Mouse (Mus musculus) forebrain, embryonic 16.5 days (tissue): ENCODE measurements around the gene Klhl22. TPM values are rescaled to one million over a fixed set of nuclear protein-coding genes. Genes with fewer than 3 reads are reported as not detected.

Source experiments
- ATAC-seq: fragments of 200-750 bp; cut with Nextera tagmentation; 2 replicates; pipeline ENCODE4 v1.8.0; 2017; ENCODE audit warnings: mild to moderate bottlenecking, moderate library complexity
- H3K27ac ChIP-seq: fragments of 300-500 bp; sonication (generic); 2 replicates; pipeline ENCODE4 v1.5.1; 2014; ENCODE audit warnings: low read length, control low read depth
- H3K27me3 ChIP-seq: fragments of 300-500 bp; sonication (generic); replicated peaks from 2 replicates; pipeline ENCODE4 v1.6.1; 2014; ENCODE audit warnings: low read length; ENCODE audit not compliant: control insufficient read depth, insufficient read depth
- H3K36me3 ChIP-seq: fragments of 300-500 bp; sonication (generic); 2 replicates; pipeline ENCODE4 v1.6.1; 2014; ENCODE audit not compliant: control insufficient read depth, insufficient read depth
- H3K4me1 ChIP-seq: fragments of 300-500 bp; sonication (generic); replicated peaks from 2 replicates; pipeline ENCODE4 v1.6.1; 2014; ENCODE audit warnings: low read length; ENCODE audit not compliant: control insufficient read depth, insufficient read depth
- H3K4me2 ChIP-seq: fragments of 300-500 bp; sonication (generic); 2 replicates; pipeline ENCODE4 v1.6.1; 2014; ENCODE audit warnings: mild to moderate bottlenecking, low read length, control low read depth
- H3K4me3 ChIP-seq: fragments of 300-500 bp; sonication (generic); replicated peaks from 2 replicates; pipeline ENCODE4 v1.5.1; 2014; ENCODE audit warnings: mild to moderate bottlenecking, low read length, control low read depth
- H3K9ac ChIP-seq: fragments of 300-500 bp; sonication (generic); replicated peaks from 2 replicates; pipeline ENCODE4 v1.6.1; 2014; ENCODE audit warnings: low read depth, low read length, control low read depth
- H3K9me3 ChIP-seq: fragments of 300-500 bp; sonication (generic); 2 replicates; pipeline ENCODE4 v1.6.1; 2016; ENCODE audit warnings: low read length; ENCODE audit not compliant: control insufficient read depth
- WGBS: fragments of 180-500 bp; shearing (Covaris S2); extraction: QIAGEN DNeasy Blood & Tissue Kit; methylation state at CpG from one replicate; pipeline ENCODE4 v1.1.7; 2014; 5-methylcytosine and 5-hydroxymethylcytosine counted together
- polyA plus RNA-seq: library from polyadenylated mRNA; unstranded; fragments of >200 nt; fragmentation: Nextera tagmentation; extraction: Ambion mirVana; gene quantifications from 2 replicates; pipeline ENCODE4 v1.2.1, GENCODE M21; 2015

Gene Klhl22
- polyA plus RNA-seq, 1 experiment from 2014 or later: 89.5 TPM

GRCm38 (mm10) chr16:17796971-17797811 lies 37.8 kb downstream of the Klhl22 start, which contains the start of gene Scarf2:
Scarf2 (plus strand) TSS chr16:17797282.
- H3K9me3 ChIP-seq: no peaks in the 10 kb centered on the region
- H3K9ac ChIP-seq: peak within 1 kb of the TSS; percentile 60
- WGBS: under 1% methylated on average over 65 of the region's 81 CpGs
- H3K27me3 ChIP-seq: peaks cover 55% of the 10 kb centered on the region
- peak within 1 kb of the TSS; percentile 82 for H3K4me2 ChIP-seq
- ATAC-seq: peak; percentile 32
- peaks cover 21% of the 10 kb centered on the region for H3K4me1 ChIP-seq
- H3K36me3 ChIP-seq: peaks cover 6% of the 10 kb centered on the region; the same call in 1 of the 2 replicates
- H3K27ac ChIP-seq: no peak within 1 kb of the TSS
- H3K4me3 ChIP-seq: peak within 1 kb of the TSS; percentile 48

- no peak for ATAC-seq
- peak overlapping the region; percentile 60 for H3K9ac ChIP-seq
- peaks cover 27% of the 10 kb centered on the region for H3K4me1 ChIP-seq
- H3K36me3 ChIP-seq: no peaks in the 10 kb centered on the region
- peaks cover 62% of the 10 kb centered on the region for H3K27me3 ChIP-seq
- peak overlapping the region; percentile 48 for H3K4me3 ChIP-seq
- 4% methylated on average over 29 of the region's 29 CpGs for WGBS
- H3K27ac ChIP-seq: no peak overlapping the region
- peak overlapping the region; percentile 82 for H3K4me2 ChIP-seq
- no peaks in the 10 kb centered on the region for H3K9me3 ChIP-seq
These were observed 38.4 kb downstream of the Klhl22 start for GRCm38 (mm10) chr16:17797812-17798311.

DNA sequence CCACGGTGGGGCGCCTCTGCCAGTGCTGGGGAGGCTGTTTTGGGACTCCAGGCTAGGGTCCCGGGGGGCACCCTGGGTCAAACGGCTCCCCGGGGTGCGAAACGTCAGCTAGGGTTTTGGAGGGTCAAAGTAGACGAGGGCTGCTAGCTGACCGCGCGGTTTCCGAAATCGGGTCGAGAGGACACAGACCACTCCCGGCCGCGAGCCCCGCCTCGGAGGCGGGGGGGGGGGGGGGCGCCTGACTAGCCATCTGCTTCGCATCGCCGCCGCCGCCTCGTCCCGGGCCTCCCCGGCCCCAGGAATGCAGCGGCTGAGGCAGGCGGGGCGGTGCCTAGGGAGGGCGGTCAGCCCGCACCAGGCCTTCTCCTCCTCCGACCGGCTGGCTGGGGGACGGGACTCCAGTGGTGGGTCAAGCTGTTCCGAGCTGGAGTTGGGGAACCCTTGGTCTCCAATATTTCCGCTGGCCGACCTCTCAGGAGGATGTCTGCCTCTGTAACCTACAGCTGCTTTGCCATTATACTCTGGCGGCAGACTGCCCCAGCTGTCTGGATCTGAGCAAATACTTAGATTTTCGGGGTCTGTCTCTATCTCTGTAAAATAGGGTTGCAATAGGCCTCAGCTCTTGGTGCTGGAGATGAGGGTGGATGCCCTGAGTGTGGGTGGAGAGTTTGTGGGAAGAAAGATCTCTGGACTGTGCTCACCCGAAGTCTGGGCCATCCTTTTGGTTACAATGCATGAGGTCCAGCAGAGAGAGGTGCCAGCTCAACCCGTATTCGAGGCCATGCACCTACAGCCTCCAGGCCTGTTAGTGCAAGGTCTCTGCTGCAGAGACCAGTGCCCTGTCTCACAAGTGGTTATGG lies 39.1 kb downstream of the Klhl22 start:
- Histone ChIP-seq H3K36me3 (no peaks in the 10 kb centered on the region), H3K4me2 (peak overlapping the region; percentile 82), H3K4me1 (peaks cover 34% of the 10 kb centered on the region), H3K9ac (peak overlapping the region; percentile 44), H3K27ac (no peak overlapping the region), H3K27me3 (peaks cover 69% of the 10 kb centered on the region), H3K4me3 (peak overlapping the region; percentile 48), H3K9me3 (no peaks in the 10 kb centered on the region)
- ATAC-seq: no peak
- 4% methylated on average over 26 of the region's 45 CpGs for WGBS

DNA sequence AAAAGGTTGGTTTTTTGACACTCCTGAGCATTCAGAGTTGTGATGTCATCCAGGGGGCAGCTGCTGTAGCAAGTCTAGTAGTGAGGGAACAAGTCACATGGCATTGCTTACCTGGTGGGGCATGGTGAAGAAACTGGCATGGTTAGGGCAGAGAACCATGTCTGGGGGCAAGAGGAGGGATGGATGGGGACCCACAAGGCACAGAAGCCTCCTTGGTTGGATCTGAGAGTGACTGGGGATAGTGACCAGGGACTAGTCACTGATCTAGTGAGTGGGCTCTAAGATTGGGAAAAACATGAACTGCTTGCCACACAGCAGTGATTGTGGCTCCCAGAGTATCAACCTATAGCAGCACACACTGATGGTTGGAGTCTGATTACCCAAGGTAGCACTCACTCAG lies 40.2 kb downstream of the Klhl22 start:
- H3K9ac ChIP-seq: no peak overlapping the region
- H3K27me3 ChIP-seq: peaks cover 79% of the 10 kb centered on the region
- H3K27ac ChIP-seq: no peak overlapping the region
- ATAC-seq: no peak
- H3K4me2 ChIP-seq: no peak overlapping the region
- no peaks in the 10 kb centered on the region for H3K36me3 ChIP-seq
- H3K4me3 ChIP-seq: no peak overlapping the region
- H3K9me3 ChIP-seq: no peaks in the 10 kb centered on the region
- peaks cover 45% of the 10 kb centered on the region for H3K4me1 ChIP-seq

DNA sequence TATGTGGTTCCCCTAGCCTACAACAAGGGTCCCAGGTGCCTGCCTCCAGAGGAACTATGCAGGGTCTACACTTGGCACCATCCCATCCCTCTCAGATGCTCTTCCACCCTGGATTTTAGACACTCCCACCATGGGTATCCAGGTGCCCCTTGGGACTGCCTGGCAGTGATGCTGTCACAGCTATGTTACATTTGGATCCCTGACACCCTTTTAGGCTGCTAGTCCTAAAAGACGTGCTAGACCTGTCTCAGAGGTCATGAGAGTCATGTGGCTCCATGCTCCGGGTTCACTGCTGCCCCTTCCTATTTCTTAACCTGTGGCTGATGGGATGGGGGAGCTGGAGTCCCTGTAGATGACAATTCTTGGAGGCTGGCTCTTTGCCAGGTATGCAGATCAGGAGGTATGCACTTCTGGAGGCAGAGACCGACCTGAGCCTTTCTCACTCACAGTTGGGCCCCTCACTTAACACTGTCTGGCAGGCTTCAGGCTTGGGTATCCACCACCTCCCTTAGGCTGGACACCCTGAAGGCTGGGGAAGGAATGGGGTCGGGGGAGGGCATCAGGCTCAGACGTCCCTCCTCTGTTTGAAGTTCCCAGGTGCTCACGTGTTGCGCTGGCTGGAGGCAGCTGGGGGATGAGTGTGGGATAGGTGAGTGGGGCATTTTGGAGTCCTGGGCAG lies 42.5 kb downstream of the Klhl22 start:
- under 1% methylated on average over 7 of the region's 7 CpGs for WGBS
- H3K27me3 ChIP-seq: peaks cover 82% of the 10 kb centered on the region
- no peak overlapping the region for H3K27ac ChIP-seq
- H3K9me3 ChIP-seq: no peaks in the 10 kb centered on the region
- no peak for ATAC-seq
- no peaks in the 10 kb centered on the region for H3K36me3 ChIP-seq
- H3K4me1 ChIP-seq: peaks cover 53% of the 10 kb centered on the region
- H3K4me2 ChIP-seq: no peak overlapping the region
- H3K9ac ChIP-seq: no peak overlapping the region
- H3K4me3 ChIP-seq: no peak overlapping the region

GRCm38 (mm10) chr16:17802456-17802838 lies 43.0 kb downstream of the Klhl22 start:
- 3% methylated on average over 18 of the region's 18 CpGs for WGBS
- Histone ChIP-seq H3K4me2 (peak overlapping the region; percentile 63), H3K9me3 (no peaks in the 10 kb centered on the region)

GRCm38 (mm10) chr16:17802839-17803674 lies 43.6 kb downstream of the Klhl22 start:
- Histone ChIP-seq H3K36me3 (no peaks in the 10 kb centered on the region), H3K27ac (no peak overlapping the region), H3K4me1 (peaks cover 53% of the 10 kb centered on the region), H3K27me3 (peaks cover 75% of the 10 kb centered on the region), H3K4me3 (peak overlapping the region; percentile 43), H3K9ac (peak overlapping the region; percentile 45), H3K9me3 (no peaks in the 10 kb centered on the region), H3K4me2 (peak overlapping the region; percentile 63)
- WGBS: 2% methylated on average over 83 of the region's 83 CpGs
- ATAC-seq: no peak

More at GRCm38 (mm10) chr16:17802456-17802838, 43.0 kb downstream of the Klhl22 start:
- Histone ChIP-seq H3K9ac (peak overlapping the region; percentile 45), H3K27ac (no peak overlapping the region), H3K27me3 (peaks cover 81% of the 10 kb centered on the region), H3K4me1 (peaks cover 52% of the 10 kb centered on the region), H3K36me3 (no peaks in the 10 kb centered on the region), H3K4me3 (peak overlapping the region; percentile 43)
- no peak for ATAC-seq

GRCm38 (mm10) chr16:17803675-17804448 lies 44.4 kb downstream of the Klhl22 start:
- no peak for ATAC-seq
- Histone ChIP-seq H3K4me1 (peaks cover 48% of the 10 kb centered on the region), H3K27ac (no peak overlapping the region), H3K9ac (peak overlapping the region; percentile 45; the same call in 1 of the 2 replicates), H3K36me3 (no peaks in the 10 kb centered on the region), H3K27me3 (peaks cover 71% of the 10 kb centered on the region), H3K9me3 (no peaks in the 10 kb centered on the region), H3K4me2 (peak overlapping the region; percentile 60), H3K4me3 (peak overlapping the region; percentile 43)
- 6% methylated on average over 32 of the region's 33 CpGs for whole genome bisulfite sequencing
